Mouse (Mus musculus) lung, embryonic 15.5 days (tissue): ENCODE data around the gene Utf1. TPM values are rescaled to one million over a fixed set of nuclear protein-coding genes. Genes with fewer than 3 reads are reported as not detected.

Source experiments
- ATAC-seq: fragments of 200-750 bp; cut with Nextera tagmentation; 2 replicates; pipeline ENCODE4 v1.8.0; 2017; ENCODE audit warnings: moderate number of reproducible peaks, borderline replicate concordance; ENCODE audit not compliant: low FRiP score, low TSS enrichment; ENCODE audit errors: extremely low read depth
- H3K27ac ChIP-seq: fragments of 300-500 bp; sonication (generic); 2 replicates; pipeline ENCODE4 v1.5.1; 2015; ENCODE audit warnings: moderate library complexity, mild to moderate bottlenecking, inconsistent platforms
- H3K27me3 ChIP-seq: fragments of 300-500 bp; sonication (generic); 2 replicates; pipeline ENCODE4 v1.6.1; 2015; ENCODE audit warnings: inconsistent platforms
- H3K36me3 ChIP-seq: fragments of 300-500 bp; sonication (generic); 2 replicates; pipeline ENCODE4 v1.6.1; 2015; ENCODE audit warnings: inconsistent platforms
- H3K4me1 ChIP-seq: fragments of 300-500 bp; sonication (generic); 2 replicates; pipeline ENCODE4 v1.6.1; 2015; ENCODE audit warnings: inconsistent platforms
- H3K4me2 ChIP-seq: fragments of 300-500 bp; sonication (generic); 2 replicates; pipeline ENCODE4 v1.6.1; 2015; ENCODE audit warnings: inconsistent platforms, mild to moderate bottlenecking, moderate library complexity
- H3K4me3 ChIP-seq: fragments of 300-500 bp; sonication (generic); 2 replicates; pipeline ENCODE4 v1.5.1; 2015; ENCODE audit warnings: mild to moderate bottlenecking, inconsistent platforms
- H3K9ac ChIP-seq: fragments of 300-500 bp; sonication (generic); 2 replicates; pipeline ENCODE4 v1.6.1; 2015; ENCODE audit warnings: inconsistent platforms
- H3K9me3 ChIP-seq: fragments of 300-500 bp; sonication (generic); 2 replicates; pipeline ENCODE4 v1.6.1; 2016; ENCODE audit warnings: inconsistent platforms
- WGBS: fragments of 180-500 bp; shearing (Covaris S2); methylation state at CpG from one replicate; pipeline ENCODE4 v1.1.7; 2015; 5-methylcytosine and 5-hydroxymethylcytosine counted together
- polyA plus RNA-seq: library from polyadenylated mRNA; unstranded; fragments of >200 nt; fragmentation: Nextera tagmentation; extraction: Ambion mirVana; gene quantifications from 2 replicates; pipeline ENCODE4 v1.2.1, GENCODE M21; 2015

Gene Utf1
- polyA plus RNA-seq, 1 experiment from 2014 or later, result 0.31 TPM

- H3K9me3 ChIP-seq, result no peaks in the 10 kb centered on the region
- ATAC-seq, result no peak
- H3K36me3 ChIP-seq, result no peaks in the 10 kb centered on the region
- no peak overlapping the region for H3K4me3 ChIP-seq
- no peak overlapping the region for H3K4me2 ChIP-seq
- no peak overlapping the region for H3K9ac ChIP-seq
- no peak overlapping the region for H3K27ac ChIP-seq
- no peaks in the 10 kb centered on the region; the same call in 1 of the 2 replicates for H3K27me3 ChIP-seq
- 79% methylated on average over 10 of the region's 10 CpGs for WGBS
- H3K4me1 ChIP-seq, result peaks cover 6% of the 10 kb centered on the region
Observed at GRCm38 (mm10) chr7:139961141-139961540, 17.6 kb downstream of the Utf1 start.

DNA sequence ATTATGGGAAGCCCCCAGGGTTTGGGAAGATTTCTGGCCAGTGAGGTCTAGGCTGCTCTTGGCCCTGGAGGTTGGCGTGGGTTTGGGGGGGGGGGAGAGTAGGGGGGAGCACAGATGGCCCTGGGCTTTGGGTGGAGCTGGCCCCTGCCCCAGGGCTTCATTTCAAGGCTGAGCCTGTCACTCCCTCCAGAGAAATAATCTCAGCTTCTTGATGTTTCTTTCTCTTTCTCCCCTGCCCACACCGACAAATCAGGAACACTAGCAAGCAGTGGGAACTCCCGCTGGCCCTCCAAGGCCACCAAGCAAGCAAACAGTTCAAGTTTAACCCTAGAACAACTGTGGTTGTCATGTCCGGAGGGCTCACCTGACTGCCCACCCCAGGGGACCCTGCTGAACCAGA, 20.2 kb downstream of the Utf1 start:
- ATAC-seq, result no peak
- H3K27me3 ChIP-seq, result no peaks in the 10 kb centered on the region
- H3K4me3 ChIP-seq, result no peak overlapping the region
- WGBS, result 56% methylated on average over 4 of the region's 4 CpGs
- no peak overlapping the region for H3K9ac ChIP-seq
- no peaks in the 10 kb centered on the region for H3K9me3 ChIP-seq
- H3K4me1 ChIP-seq, result no peaks in the 10 kb centered on the region
- no peak overlapping the region for H3K4me2 ChIP-seq
- H3K27ac ChIP-seq, result no peak overlapping the region
- H3K36me3 ChIP-seq, result no peaks in the 10 kb centered on the region

DNA sequence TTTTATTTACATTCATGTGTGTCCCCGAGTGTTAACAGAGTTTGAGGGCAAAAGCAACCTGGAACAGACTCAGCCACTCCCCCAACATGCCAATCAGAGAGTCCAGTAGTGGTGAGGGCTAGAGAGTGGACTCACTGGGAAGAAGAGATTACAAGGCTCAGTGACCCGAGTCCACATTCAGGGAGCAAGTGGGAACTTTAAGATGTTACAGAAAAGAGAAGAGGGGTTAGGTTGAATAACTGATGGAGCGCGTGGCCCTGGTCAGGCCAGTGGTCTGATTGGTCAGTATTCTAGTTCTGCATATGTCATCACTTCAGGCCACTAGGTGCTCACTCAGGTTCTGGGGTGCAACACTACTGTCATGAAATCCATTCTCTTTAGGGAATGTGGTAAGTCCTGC, 23.6 kb downstream of the Utf1 start:
- Histone ChIP-seq H3K4me2 (no peak overlapping the region), H3K4me3 (no peak overlapping the region), H3K9me3 (no peaks in the 10 kb centered on the region), H3K36me3 (no peaks in the 10 kb centered on the region), H3K9ac (no peak overlapping the region), H3K27me3 (no peaks in the 10 kb centered on the region), H3K27ac (no peak overlapping the region), H3K4me1 (no peaks in the 10 kb centered on the region)
- ATAC-seq, result no peak
- 26% methylated on average over 4 of the region's 4 CpGs for WGBS

- no peaks in the 10 kb centered on the region for H3K36me3 ChIP-seq
- 53% methylated on average over 5 of the region's 5 CpGs for WGBS
- no peaks in the 10 kb centered on the region for H3K9me3 ChIP-seq
- H3K9ac ChIP-seq, result no peak overlapping the region
- no peak for ATAC-seq
- no peak overlapping the region for H3K4me2 ChIP-seq
- H3K27me3 ChIP-seq, result no peaks in the 10 kb centered on the region
- no peak overlapping the region for H3K27ac ChIP-seq
- H3K4me1 ChIP-seq, result no peaks in the 10 kb centered on the region
- no peak overlapping the region for H3K4me3 ChIP-seq
Observed at GRCm38 (mm10) chr7:139968428-139968827, 24.8 kb downstream of the Utf1 start.

DNA sequence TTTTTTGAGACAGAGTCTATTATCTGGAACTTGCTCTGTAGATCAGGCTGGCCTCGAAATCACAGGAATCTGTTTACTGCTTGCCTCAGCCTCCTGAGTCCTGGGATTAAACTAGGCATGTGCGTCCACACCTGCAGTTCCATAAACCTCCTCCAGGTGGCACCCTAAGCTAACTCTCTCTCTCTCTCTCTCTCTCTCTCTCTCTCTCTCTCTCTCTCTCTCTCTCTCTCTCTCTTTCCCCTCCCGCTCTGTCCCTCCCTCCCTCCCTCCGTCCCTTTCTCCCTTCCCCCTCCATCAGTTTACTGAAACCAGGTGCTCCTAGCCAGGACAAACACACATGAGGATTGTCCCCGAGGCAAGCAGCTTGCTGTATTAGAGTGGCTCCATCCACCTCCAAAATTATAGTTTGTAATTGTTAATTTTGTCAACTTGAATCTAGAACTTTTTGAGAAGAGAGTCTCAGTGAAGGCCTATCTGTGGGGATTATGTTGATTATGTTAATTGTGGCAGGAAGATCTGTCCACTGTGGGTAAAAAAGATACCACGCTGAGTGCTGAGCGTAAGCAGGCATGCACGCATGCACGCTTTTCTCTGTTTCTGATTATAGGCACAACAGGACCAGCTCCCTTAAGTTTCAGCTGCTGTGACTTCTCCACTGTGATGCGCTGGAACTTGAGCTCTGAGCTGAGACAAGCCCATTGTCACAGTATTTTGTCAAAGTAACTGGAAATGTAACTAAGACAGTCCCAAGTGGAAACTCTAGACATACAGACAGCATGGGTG, 25.9 kb downstream of the Utf1 start:
- H3K9me3 ChIP-seq, result no peaks in the 10 kb centered on the region
- no peak overlapping the region for H3K27ac ChIP-seq
- 43% methylated on average over 10 of the region's 10 CpGs for WGBS
- no peak overlapping the region for H3K9ac ChIP-seq
- no peak overlapping the region for H3K4me3 ChIP-seq
- H3K4me1 ChIP-seq, result no peaks in the 10 kb centered on the region
- H3K27me3 ChIP-seq, result no peaks in the 10 kb centered on the region
- ATAC-seq, result no peak
- no peak overlapping the region for H3K4me2 ChIP-seq
- H3K36me3 ChIP-seq, result no peaks in the 10 kb centered on the region

GRCm38 (mm10) chr7:139970216-139970919, 26.8 kb downstream of the Utf1 start:
- 76% methylated on average over 10 of the region's 10 CpGs for WGBS
- Histone ChIP-seq H3K9ac (no peak overlapping the region), H3K27ac (no peak overlapping the region), H3K4me1 (no peaks in the 10 kb centered on the region), H3K9me3 (no peaks in the 10 kb centered on the region), H3K27me3 (no peaks in the 10 kb centered on the region), H3K4me3 (no peak overlapping the region), H3K36me3 (no peaks in the 10 kb centered on the region), H3K4me2 (no peak overlapping the region)
- ATAC-seq, result no peak

DNA sequence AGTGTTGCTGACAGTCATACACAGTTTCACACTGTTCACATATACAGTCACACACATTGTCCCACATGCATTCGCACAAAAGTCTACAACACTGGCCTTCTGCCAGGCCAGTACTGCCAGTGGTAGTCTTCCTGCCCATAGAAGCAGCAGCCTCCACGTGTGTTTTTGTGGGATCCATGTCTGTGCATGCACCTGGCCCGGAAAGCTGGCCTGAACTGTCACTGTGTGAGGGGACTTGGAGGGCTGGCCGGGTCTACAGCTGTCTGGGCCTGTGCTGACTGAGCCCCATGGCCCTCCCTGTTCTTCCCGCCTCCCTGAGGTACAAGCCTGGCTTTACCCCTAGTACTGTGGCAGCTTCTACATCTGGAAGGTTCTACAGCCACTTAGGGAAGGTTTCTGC, 27.4 kb downstream of the Utf1 start:
- no peaks in the 10 kb centered on the region for H3K9me3 ChIP-seq
- no peak for ATAC-seq
- no peaks in the 10 kb centered on the region for H3K4me1 ChIP-seq
- H3K27ac ChIP-seq, result no peak overlapping the region
- H3K4me2 ChIP-seq, result no peak overlapping the region
- no peak overlapping the region for H3K9ac ChIP-seq
- H3K36me3 ChIP-seq, result no peaks in the 10 kb centered on the region
- H3K27me3 ChIP-seq, result no peaks in the 10 kb centered on the region
- WGBS, result 65% methylated on average over 5 of the region's 5 CpGs
- no peak overlapping the region for H3K4me3 ChIP-seq

DNA sequence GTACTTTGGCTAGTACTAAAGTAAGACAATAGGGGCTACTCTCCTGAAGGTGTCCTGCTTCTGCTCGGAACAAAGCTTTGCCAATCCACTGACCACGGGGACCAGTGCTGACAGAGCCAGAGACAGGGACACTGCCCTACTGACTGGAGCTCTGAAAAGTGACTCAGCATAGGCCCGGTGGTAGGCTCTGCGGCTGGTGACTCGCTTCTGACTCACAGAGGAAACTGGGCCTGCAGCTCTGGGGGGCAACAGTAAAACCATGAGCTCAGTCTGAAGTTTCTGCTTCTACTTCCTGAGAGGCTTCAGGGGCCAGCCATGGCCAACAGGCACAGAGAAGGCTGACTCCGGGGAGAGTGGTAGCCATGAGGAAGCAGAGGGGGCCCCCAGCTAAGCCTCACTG, 27.8 kb downstream of the Utf1 start:
- H3K4me2 ChIP-seq, result no peak overlapping the region
- ATAC-seq, result no peak
- no peaks in the 10 kb centered on the region for H3K36me3 ChIP-seq
- H3K27me3 ChIP-seq, result no peaks in the 10 kb centered on the region
- WGBS, result 58% methylated on average over 6 of the region's 6 CpGs
- no peak overlapping the region for H3K4me3 ChIP-seq
- no peaks in the 10 kb centered on the region for H3K4me1 ChIP-seq
- H3K27ac ChIP-seq, result no peak overlapping the region
- no peak overlapping the region for H3K9ac ChIP-seq
- H3K9me3 ChIP-seq, result no peaks in the 10 kb centered on the region

DNA sequence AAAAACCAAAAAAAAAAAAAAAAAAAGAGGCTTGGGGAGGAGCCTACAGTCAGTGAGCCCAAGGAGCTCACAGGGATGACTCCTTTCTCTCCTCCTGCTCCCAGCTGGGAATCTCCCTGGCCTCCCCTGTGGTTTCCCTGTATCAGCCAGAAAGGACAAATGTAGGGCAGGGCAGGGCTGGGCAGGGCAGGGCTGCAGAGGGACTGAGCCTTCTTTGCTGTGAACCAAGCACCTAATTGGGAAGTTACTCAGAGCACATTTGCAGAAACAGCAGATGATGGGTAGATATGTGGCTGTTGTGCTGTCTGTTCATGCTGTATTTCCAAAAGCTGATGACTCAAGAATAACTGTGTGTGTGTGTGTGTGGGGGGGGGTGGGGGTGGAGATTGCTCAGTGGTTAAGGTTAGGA, 29.3 kb downstream of the Utf1 start:
- Histone ChIP-seq H3K4me3 (no peak overlapping the region), H3K27ac (no peak overlapping the region), H3K36me3 (no peaks in the 10 kb centered on the region), H3K4me1 (no peaks in the 10 kb centered on the region), H3K9me3 (no peaks in the 10 kb centered on the region), H3K4me2 (no peak overlapping the region), H3K9ac (no peak overlapping the region), H3K27me3 (no peaks in the 10 kb centered on the region)
- no peak for ATAC-seq

- Histone ChIP-seq H3K4me1 (peaks cover 10% of the 10 kb centered on the region; the same call in 1 of the 2 replicates), H3K4me3 (no peak overlapping the region), H3K27ac (no peak overlapping the region), H3K9ac (no peak overlapping the region), H3K4me2 (no peak overlapping the region), H3K27me3 (no peaks in the 10 kb centered on the region), H3K9me3 (no peaks in the 10 kb centered on the region), H3K36me3 (no peaks in the 10 kb centered on the region)
- ATAC-seq, result no peak
- WGBS, result 88% methylated on average over 10 of the region's 10 CpGs
Observed at GRCm38 (mm10) chr7:139974307-139974706, 30.7 kb downstream of the Utf1 start.

- H3K27me3 ChIP-seq, result no peaks in the 10 kb centered on the region
- 43% methylated on average over 5 of the region's 5 CpGs for WGBS
- no peak overlapping the region for H3K4me2 ChIP-seq
- no peak overlapping the region for H3K4me3 ChIP-seq
- H3K9me3 ChIP-seq, result no peaks in the 10 kb centered on the region
- H3K4me1 ChIP-seq, result peaks cover 12% of the 10 kb centered on the region; the same call in 1 of the 2 replicates
- no peaks in the 10 kb centered on the region for H3K36me3 ChIP-seq
- no peak for ATAC-seq
- no peak overlapping the region for H3K9ac ChIP-seq
- H3K27ac ChIP-seq, result no peak overlapping the region
Observed at GRCm38 (mm10) chr7:139975471-139975870, 31.9 kb downstream of the Utf1 start.

GRCm38 (mm10) chr7:139978278-139978892, 34.8 kb downstream of the Utf1 start, which contains the start of gene 6430531B16Rik:
TSS of gene 6430531B16Rik (minus strand) at chr7:139978755.
- Histone ChIP-seq H3K4me1 (peaks cover 12% of the 10 kb centered on the region; the same call in 1 of the 2 replicates), H3K4me3 (peak within 1 kb of the TSS; percentile 51), H3K9me3 (no peaks in the 10 kb centered on the region), H3K27me3 (no peaks in the 10 kb centered on the region), H3K9ac (peak within 1 kb of the TSS; percentile 37; the same call in 1 of the 2 replicates), H3K4me2 (peak within 1 kb of the TSS; percentile 81), H3K27ac (no peak within 1 kb of the TSS), H3K36me3 (no peaks in the 10 kb centered on the region)
- 3% methylated on average over 32 of the region's 32 CpGs for WGBS
- peak; percentile 87 for ATAC-seq
